Mouse (Mus musculus) liver, embryonic 14.5 days (tissue): ENCODE data around the gene Snx12. TPM values are rescaled to one million over a fixed set of nuclear protein-coding genes. Genes with fewer than 3 reads are reported as not detected.

Experiments used
- ATAC-seq: fragments of 200-750 bp; cut with Nextera tagmentation; 2 replicates; pipeline ENCODE4 v1.8.0; 2017; ENCODE audit warnings: moderate number of reproducible peaks, mild to moderate bottlenecking, moderate library complexity; ENCODE audit not compliant: insufficient read depth
- DNase-seq, 3 experiments: peaks; one replicate each; pipeline ENCODE4 v3.0.0-alpha.2; 2012 to 2013; ENCODE audit warnings: low read depth in 3 of 3, low spot score in 3 of 3
- H3K27ac ChIP-seq: fragments of 300-500 bp; sonication (generic); 2 replicates; pipeline ENCODE4 v1.5.1; 2014; ENCODE audit warnings: moderate library complexity, mild to moderate bottlenecking, control low read depth, inconsistent platforms
- H3K27me3 ChIP-seq: fragments of 300-500 bp; sonication (generic); 2 replicates; pipeline ENCODE4 v1.6.1; 2014; ENCODE audit warnings: mild to moderate bottlenecking, low read length, moderate library complexity; ENCODE audit not compliant: control insufficient read depth, insufficient read depth
- H3K36me3 ChIP-seq: fragments of 300-500 bp; sonication (generic); replicated peaks from 2 replicates; pipeline ENCODE4 v1.6.1; 2014; ENCODE audit warnings: low read depth; ENCODE audit not compliant: control insufficient read depth, insufficient read depth
- H3K4me1 ChIP-seq, 2 experiments: fragments of 200-500 bp in 1 of 2; fragments of 300-500 bp in 1 of 2; sonication (generic) in 1 of 2; replicated peaks; 2 replicates each; pipeline ENCODE4 v1.6.1; 2012 to 2014; ENCODE audit warnings: antibody characterized with exemption in 1 of 2, inconsistent platforms in 1 of 2, low read length in 1 of 2; ENCODE audit not compliant: control insufficient read depth in 2 of 2, insufficient read depth in 2 of 2
- H3K4me2 ChIP-seq: fragments of 300-500 bp; sonication (generic); 2 replicates; pipeline ENCODE4 v1.6.1; 2014; ENCODE audit warnings: low read depth, mild to moderate bottlenecking, control low read depth, moderate library complexity
- H3K4me3 ChIP-seq, 2 experiments: fragments of 200-500 bp in 1 of 2; fragments of 300-500 bp in 1 of 2; sonication (generic) in 1 of 2; 2 replicates each; pipeline ENCODE4 v1.5.1; 2012 to 2014; ENCODE audit warnings: low read depth in 2 of 2, low read length in 2 of 2, mild to moderate bottlenecking in 2 of 2, control low read depth in 1 of 2, inconsistent platforms in 1 of 2, moderate library complexity in 1 of 2; ENCODE audit not compliant: insufficient read depth in 1 of 2
- H3K9ac ChIP-seq: fragments of 300-500 bp; sonication (generic); replicated peaks from 2 replicates; pipeline ENCODE4 v1.6.1; 2014; ENCODE audit warnings: mild to moderate bottlenecking, control low read depth, moderate library complexity
- H3K9me3 ChIP-seq: fragments of 300-500 bp; sonication (generic); 2 replicates; pipeline ENCODE4 v1.6.1; 2016; ENCODE audit warnings: low read length, mixed read lengths; ENCODE audit not compliant: control insufficient read depth
- CTCF ChIP-seq: IDR thresholded peaks from 2 replicates; pipeline ENCODE4 v1.5.1; 2016; ENCODE audit warnings: antibody characterized with exemption, low read depth, control low read depth
- EP300 ChIP-seq: IDR thresholded peaks from 2 replicates; pipeline ENCODE4 v1.6.1; 2016; ENCODE audit warnings: antibody characterized with exemption, low read depth
- WGBS: fragments of 180-500 bp; shearing (Covaris S2); extraction: QIAGEN DNeasy Blood & Tissue Kit; methylation state at CpG from one replicate; pipeline ENCODE4 v1.1.7; 2014; ENCODE audit not compliant: insufficient replicate concordance; 5-methylcytosine and 5-hydroxymethylcytosine counted together
- polyA plus RNA-seq, 2 experiments: library from polyadenylated mRNA; depleted of rRNA in 1 of 2; stranded (reverse) in 1 of 2; unstranded in 1 of 2; fragments of >200 nt; fragmentation: Nextera tagmentation in 1 of 2; extraction: Ambion mirVana in 1 of 2; gene quantifications; 2 replicates each; pipeline versions ENCODE4 v1.2.1 to v1.2.3; 2012 to 2014

Snx12 gene
- polyA plus RNA-seq, 2 experiments = 11.3 to 15.9 TPM

GRCm38 (mm10) chrX:101173388-101173787, 49.0 kb downstream of the Snx12 start:
- Histone ChIP-seq H3K4me2 (no peak overlapping the region), H3K4me1 (no peaks in the 10 kb centered on the region), H3K4me3 (no peak overlapping the region), H3K36me3 (no peaks in the 10 kb centered on the region), H3K9ac (no peak overlapping the region), H3K9me3 (no peaks in the 10 kb centered on the region), H3K27ac (no peak overlapping the region), H3K27me3 (no peaks in the 10 kb centered on the region)
- DNase-seq = no peak
- ATAC-seq = no peak
- WGBS = 80% methylated on average over 1 of the region's 1 CpGs
- no peak for TF ChIP-seq CTCF

DNA sequence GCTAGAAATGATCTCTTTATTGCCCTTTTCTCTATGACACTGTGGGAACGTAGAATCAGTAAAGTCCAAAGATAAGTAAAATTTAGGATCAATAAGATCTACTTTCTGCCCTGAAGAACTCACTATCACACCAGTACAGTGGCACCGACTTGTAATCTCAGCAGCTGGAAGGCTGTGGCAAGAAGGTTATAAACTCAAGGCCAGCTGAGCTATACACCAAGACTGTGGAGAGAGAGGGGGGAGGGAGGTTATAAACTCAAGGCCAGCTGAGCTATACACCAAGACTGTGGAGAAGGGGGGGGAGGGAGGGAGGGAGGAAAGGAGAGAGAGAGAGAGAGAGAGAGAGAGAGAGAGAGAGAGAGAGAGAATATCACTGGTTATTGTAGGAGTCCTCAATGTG, 53.9 kb downstream of the Snx12 start:
- Histone ChIP-seq H3K9ac (no peak overlapping the region), H3K4me2 (no peak overlapping the region), H3K4me1 (no peaks in the 10 kb centered on the region), H3K27ac (no peak overlapping the region), H3K27me3 (no peaks in the 10 kb centered on the region), H3K36me3 (no peaks in the 10 kb centered on the region), H3K4me3 (no peak overlapping the region), H3K9me3 (no peaks in the 10 kb centered on the region)
- no peak for ATAC-seq
- WGBS = 31% methylated on average over 2 of the region's 2 CpGs
- no peak for DNase-seq
- no peak for TF ChIP-seq EP300
- TF ChIP-seq CTCF = no peak

DNA sequence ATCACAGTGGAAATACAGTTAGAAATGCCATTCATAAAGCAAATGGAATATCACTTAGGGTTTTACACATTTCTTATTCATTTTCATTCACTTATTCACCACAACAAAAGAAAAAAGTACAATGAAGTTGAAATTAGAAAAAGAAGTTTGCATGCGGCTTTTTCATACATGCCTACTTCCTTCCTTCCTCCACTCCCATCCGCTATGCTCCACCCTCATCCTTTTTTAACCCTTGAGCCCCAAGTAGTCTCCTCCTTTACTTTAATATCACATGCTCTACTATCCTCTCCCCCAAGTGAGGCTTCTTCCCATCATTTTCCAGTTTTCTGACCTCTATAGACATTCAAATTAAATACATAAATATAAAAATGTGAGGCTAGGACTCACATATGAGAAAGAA, 58.6 kb downstream of the Snx12 start:
- Histone ChIP-seq H3K27me3 (no peaks in the 10 kb centered on the region), H3K4me2 (no peak overlapping the region), H3K4me3 (no peak overlapping the region), H3K36me3 (no peaks in the 10 kb centered on the region), H3K9ac (no peak overlapping the region), H3K27ac (no peak overlapping the region), H3K4me1 (no peaks in the 10 kb centered on the region), H3K9me3 (no peaks in the 10 kb centered on the region)
- WGBS = 29% methylated on average over 2 of the region's 2 CpGs
- DNase-seq (no peak), ATAC-seq (no peak)
- TF ChIP-seq CTCF (no peak), EP300 (no peak)

GRCm38 (mm10) chrX:101163278-101163677, 59.1 kb downstream of the Snx12 start:
- WGBS = 51% methylated on average over 3 of the region's 3 CpGs
- TF ChIP-seq CTCF = no peak
- TF ChIP-seq EP300 = no peak
- no peak overlapping the region for H3K27ac ChIP-seq
- ATAC-seq = no peak
- no peaks in the 10 kb centered on the region for H3K9me3 ChIP-seq
- DNase-seq = no peak
- no peaks in the 10 kb centered on the region for H3K36me3 ChIP-seq
- H3K4me1 ChIP-seq = no peaks in the 10 kb centered on the region
- no peak overlapping the region for H3K4me2 ChIP-seq
- no peak overlapping the region for H3K4me3 ChIP-seq
- no peak overlapping the region for H3K9ac ChIP-seq
- no peaks in the 10 kb centered on the region for H3K27me3 ChIP-seq

GRCm38 (mm10) chrX:101162532-101162931, 59.8 kb downstream of the Snx12 start:
- no peak for ATAC-seq
- H3K4me1 ChIP-seq = no peaks in the 10 kb centered on the region
- H3K4me3 ChIP-seq = no peak overlapping the region
- no peaks in the 10 kb centered on the region for H3K36me3 ChIP-seq
- H3K27ac ChIP-seq = no peak overlapping the region
- 59% methylated on average over 3 of the region's 3 CpGs for WGBS
- no peak for DNase-seq
- no peak for TF ChIP-seq CTCF
- TF ChIP-seq EP300 = no peak
- H3K4me2 ChIP-seq = no peak overlapping the region
- no peaks in the 10 kb centered on the region for H3K9me3 ChIP-seq
- H3K9ac ChIP-seq = no peak overlapping the region
- no peaks in the 10 kb centered on the region for H3K27me3 ChIP-seq
